ENCODE assay signal across 20 mouse cellular contexts in the genomic region with DNA sequence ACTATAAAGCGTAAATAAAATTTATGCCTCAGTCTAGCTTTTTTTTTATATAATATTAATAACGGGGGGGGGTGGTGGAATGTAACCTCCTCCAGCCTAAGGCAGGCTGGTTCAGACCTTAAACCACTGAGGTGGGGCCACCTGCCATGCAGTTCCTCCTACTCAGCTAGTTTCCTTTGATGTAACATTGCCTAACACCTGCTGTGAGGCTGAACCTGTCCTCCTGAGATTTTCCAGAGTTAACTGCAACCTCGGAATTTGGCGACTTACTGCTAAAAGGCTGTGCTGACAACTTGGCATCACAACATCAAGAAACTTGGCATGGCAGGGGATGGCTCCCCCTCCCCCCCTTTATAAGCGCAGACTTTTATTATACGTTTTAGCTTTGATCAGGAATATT.
"Had no signal": no experiment of that assay in that cellular context is flagged by ENCODE, and none has a peak within 500 bp of the region (broad histone marks: within the 10 kb centered on the region; RNA-seq: fewer than 3 reads in every experiment).

No protein-coding gene starts in this region.

- H3K9me3 ChIP-seq: liver, embryonic 15.5 days; lung, embryonic 15.5 days; megakaryocyte, embryonic 14.5 days had no signal

- ATAC-seq: liver, postnatal 0 days; lung, postnatal 0 days had no signal

- DNase-seq: liver, postnatal 0 days; lung, adult 2 months; lung, postnatal 14 days; lung, postnatal 36 days; midbrain, embryonic 14.5 days; retina, postnatal 1 day; right cerebral cortex, adult 18-20 months; right cerebral cortex, postnatal 25 days; right cerebral cortex, postnatal 4 days; spleen, adult 18-20 months; thymus, adult 2 months; thymus, postnatal 25 days; thymus, postnatal 4 days had no signal

- H3K4me2 ChIP-seq: liver, embryonic 15.5 days; lung, embryonic 15.5 days; midbrain, embryonic 11.5 days; neural tube, embryonic 12.5 days had no signal

- H3K27me3 ChIP-seq: liver, embryonic 15.5 days; lung, embryonic 15.5 days; megakaryocyte, embryonic 14.5 days; neural tube, embryonic 12.5 days had no signal

- H3K36me3 ChIP-seq: liver, embryonic 15.5 days; lung, embryonic 15.5 days; neural tube, embryonic 12.5 days had no signal

- H3K4me1 ChIP-seq: liver, embryonic 15.5 days; lung, embryonic 15.5 days; megakaryocyte, embryonic 14.5 days; neural tube, embryonic 12.5 days had no signal

- H3K27ac ChIP-seq: liver, embryonic 15.5 days; lung, embryonic 15.5 days; macrophage; neural tube, embryonic 12.5 days had no signal

- H3K9ac ChIP-seq: liver, embryonic 15.5 days; liver, postnatal 0 days; lung, embryonic 15.5 days; neural tube, embryonic 12.5 days had no signal

- H3K4me3 ChIP-seq: liver, embryonic 15.5 days; lung, embryonic 15.5 days; megakaryocyte, embryonic 14.5 days; neural tube, embryonic 12.5 days had no signal
